Mouse (Mus musculus) lung, embryonic 14.5 days (tissue): ENCODE results near the gene Slc4a8. TPM values are rescaled to one million over a fixed set of nuclear protein-coding genes. Genes with fewer than 3 reads are reported as not detected.

Experiments used
- ATAC-seq: fragments of 200-750 bp; cut with Nextera tagmentation; 2 replicates; pipeline ENCODE4 v1.8.0; 2017; ENCODE audit warnings: mild to moderate bottlenecking, moderate TSS enrichment, moderate library complexity; ENCODE audit not compliant: insufficient read depth
- DNase-seq: peaks from one replicate; pipeline ENCODE4 v3.0.0-alpha.2; 2015
- H3K27ac ChIP-seq: fragments of 300-500 bp; sonication (generic); 2 replicates; pipeline ENCODE4 v1.5.1; 2014; ENCODE audit warnings: low read depth, mild to moderate bottlenecking, moderate library complexity
- H3K27me3 ChIP-seq: fragments of 300-500 bp; sonication (generic); 2 replicates; pipeline ENCODE4 v1.6.1; 2014; ENCODE audit warnings: low read length, control low read depth; ENCODE audit not compliant: insufficient read depth
- H3K36me3 ChIP-seq: fragments of 300-500 bp; sonication (generic); 2 replicates; pipeline ENCODE4 v1.6.1; 2014; ENCODE audit warnings: control low read depth; ENCODE audit not compliant: insufficient read depth
- H3K4me1 ChIP-seq: fragments of 300-500 bp; sonication (generic); 2 replicates; pipeline ENCODE4 v1.6.1; 2014; ENCODE audit warnings: antibody characterized with exemption, control low read depth; ENCODE audit not compliant: insufficient read depth
- H3K4me2 ChIP-seq: fragments of 300-500 bp; sonication (generic); 2 replicates; pipeline ENCODE4 v1.6.1; 2014; ENCODE audit warnings: mild to moderate bottlenecking
- H3K4me3 ChIP-seq: fragments of 300-500 bp; sonication (generic); 2 replicates; pipeline ENCODE4 v1.5.1; 2014; ENCODE audit warnings: low read depth, low read length
- H3K9ac ChIP-seq: fragments of 300-500 bp; sonication (generic); 2 replicates; pipeline ENCODE4 v1.6.1; 2014
- H3K9me3 ChIP-seq: fragments of 300-500 bp; sonication (generic); 2 replicates; pipeline ENCODE4 v1.6.1; 2016; ENCODE audit warnings: low read depth, low read length, control low read depth
- CTCF ChIP-seq: IDR thresholded peaks from 2 replicates; pipeline ENCODE4 v1.5.1; 2016; ENCODE audit warnings: antibody characterized with exemption, low read depth
- WGBS: fragments of 180-500 bp; shearing (Covaris S2); extraction: QIAGEN DNeasy Blood & Tissue Kit; methylation state at CpG from one replicate; pipeline ENCODE4 v1.1.7; 2014; 5-methylcytosine and 5-hydroxymethylcytosine counted together
- polyA plus RNA-seq: library from polyadenylated mRNA; unstranded; fragments of >200 nt; fragmentation: Nextera tagmentation; extraction: Ambion mirVana; gene quantifications from 2 replicates; pipeline ENCODE4 v1.2.1, GENCODE M21; 2014

Gene Slc4a8
- polyA plus RNA-seq, 1 experiment from 2014 or later: 2.5 TPM

DNA sequence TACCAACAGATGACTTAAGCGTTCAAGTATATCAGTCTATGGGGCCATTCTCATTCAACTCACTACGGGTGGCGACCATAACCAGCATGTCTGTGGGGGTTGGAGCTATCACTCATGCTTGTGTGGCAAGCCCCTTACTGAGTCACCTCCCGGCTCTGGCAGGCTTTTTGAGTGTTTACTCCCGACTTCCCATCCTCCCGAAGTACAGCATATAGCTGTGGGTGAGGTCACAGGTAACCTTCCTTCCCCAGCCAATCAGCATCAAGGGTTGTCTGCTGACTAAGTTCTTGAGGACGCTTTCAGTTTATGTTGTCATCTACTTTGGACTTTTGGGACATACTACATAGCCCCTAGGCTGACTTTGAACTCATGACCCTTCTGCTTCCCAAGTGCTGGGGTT, 82.8 kb downstream of the Slc4a8 start:
- 0 out of 2 replicates have a peak overlapping the region, but pooled peaks have one; percentile 78 for H3K27ac ChIP-seq
- WGBS: 71% methylated on average over 7 of the region's 7 CpGs
- no peak overlapping the region for H3K4me2 ChIP-seq
- H3K4me3 ChIP-seq: no peak overlapping the region
- H3K9ac ChIP-seq: no peak overlapping the region
- H3K27me3 ChIP-seq: no peaks in the 10 kb centered on the region
- no peak for ATAC-seq
- no peaks in the 10 kb centered on the region for H3K36me3 ChIP-seq
- H3K9me3 ChIP-seq: no peaks in the 10 kb centered on the region
- no peak for DNase-seq
- TF ChIP-seq CTCF: no peak
- peaks cover 5% of the 10 kb centered on the region; the same call in 1 of the 2 replicates for H3K4me1 ChIP-seq

DNA sequence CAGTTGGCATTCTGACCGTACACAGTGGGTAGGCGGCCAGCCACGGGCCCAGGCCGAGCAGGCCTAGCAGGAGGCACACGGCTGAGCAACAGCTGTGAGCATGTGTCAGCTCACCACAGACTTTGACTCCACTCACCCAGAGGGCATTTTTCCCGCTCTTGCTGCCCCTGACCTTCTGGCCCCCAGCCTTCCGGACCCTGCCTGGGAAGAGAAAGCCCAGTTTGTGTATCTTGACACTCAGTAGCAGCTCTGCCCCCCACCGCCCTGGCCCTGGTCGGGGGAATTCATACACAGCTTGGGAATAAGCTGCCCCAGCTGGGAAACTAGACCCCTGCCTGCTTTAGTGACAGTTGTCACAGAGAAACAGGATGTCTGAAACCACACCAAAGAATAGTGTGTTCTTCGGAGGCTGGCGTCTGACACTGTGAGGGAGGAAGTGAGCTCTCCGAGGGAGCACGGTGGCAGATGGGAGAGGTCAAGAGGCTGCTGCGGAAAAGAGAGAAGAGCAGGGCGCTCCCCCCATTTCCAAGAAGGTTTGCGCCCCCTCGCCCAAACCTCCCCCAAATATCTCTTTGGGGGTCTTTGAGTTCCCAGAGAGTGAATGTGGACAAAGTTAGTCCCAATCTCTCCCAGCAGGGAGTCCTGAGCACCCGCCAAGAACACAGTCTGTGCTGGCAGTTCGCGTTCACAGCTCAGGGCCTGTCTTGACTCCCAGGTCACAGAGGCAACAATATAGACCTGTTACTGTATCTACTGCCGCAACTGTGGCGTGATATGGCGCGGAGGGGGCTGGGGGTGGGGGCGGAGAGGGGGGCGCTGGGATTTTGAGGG, 83.7 kb downstream of the Slc4a8 start:
- peak; percentile 69 for DNase-seq
- Histone ChIP-seq H3K27me3 (no peaks in the 10 kb centered on the region), H3K27ac (peak overlapping the region; percentile 78), H3K4me1 (peaks cover 5% of the 10 kb centered on the region; the same call in 1 of the 2 replicates), H3K4me3 (no peak overlapping the region), H3K36me3 (no peaks in the 10 kb centered on the region), H3K9ac (no peak overlapping the region), H3K4me2 (peak overlapping the region; percentile 20; the same call in 1 of the 2 replicates), H3K9me3 (no peaks in the 10 kb centered on the region)
- peak; percentile 83 for ATAC-seq
- TF ChIP-seq CTCF: no peak
- 29% methylated on average over 26 of the region's 26 CpGs for WGBS

GRCm38 (mm10) chr15:100847193-100847592, 85.6 kb downstream of the Slc4a8 start:
- Histone ChIP-seq H3K4me1 (peaks cover 5% of the 10 kb centered on the region; the same call in 1 of the 2 replicates), H3K4me2 (no peak overlapping the region), H3K36me3 (no peaks in the 10 kb centered on the region), H3K9me3 (no peaks in the 10 kb centered on the region), H3K27me3 (no peaks in the 10 kb centered on the region), H3K9ac (no peak overlapping the region), H3K4me3 (no peak overlapping the region), H3K27ac (no peak overlapping the region)
- DNase-seq: no peak
- ATAC-seq: no peak
- 81% methylated on average over 6 of the region's 6 CpGs for WGBS
- TF ChIP-seq CTCF: peak; percentile 53

GRCm38 (mm10) chr15:100857586-100857985, 96.0 kb downstream of the Slc4a8 start:
- 53% methylated on average over 3 of the region's 3 CpGs for WGBS
- Histone ChIP-seq H3K36me3 (no peaks in the 10 kb centered on the region), H3K9ac (no peak overlapping the region), H3K27ac (no peak overlapping the region), H3K9me3 (no peaks in the 10 kb centered on the region), H3K27me3 (no peaks in the 10 kb centered on the region), H3K4me2 (no peak overlapping the region), H3K4me1 (no peaks in the 10 kb centered on the region), H3K4me3 (no peak overlapping the region)
- no peak for TF ChIP-seq CTCF
- no peak for DNase-seq
- no peak for ATAC-seq

DNA sequence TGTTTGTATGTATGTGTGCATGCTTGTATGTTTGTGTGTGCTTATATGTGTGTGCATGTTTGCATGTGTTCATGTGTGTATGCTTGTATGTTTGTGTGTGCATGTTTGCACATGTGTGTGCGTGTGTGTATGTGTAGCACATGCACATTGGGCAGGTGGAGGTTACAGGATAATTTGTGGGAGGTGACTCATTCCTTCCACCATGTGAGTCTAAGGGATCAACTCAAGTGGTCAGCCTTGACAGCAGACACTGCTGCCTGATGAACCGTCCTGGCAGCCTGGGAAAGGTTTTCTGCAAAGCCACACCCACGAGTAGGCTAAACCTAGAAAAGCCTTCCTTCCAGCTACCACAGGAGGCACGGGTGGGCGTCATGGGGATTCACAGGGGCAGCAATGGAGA, 99.3 kb downstream of the Slc4a8 start:
- Histone ChIP-seq H3K27ac (no peak overlapping the region), H3K4me1 (no peaks in the 10 kb centered on the region), H3K9me3 (no peaks in the 10 kb centered on the region), H3K4me3 (no peak overlapping the region), H3K27me3 (no peaks in the 10 kb centered on the region), H3K9ac (no peak overlapping the region), H3K4me2 (no peak overlapping the region), H3K36me3 (no peaks in the 10 kb centered on the region)
- DNase-seq: no peak
- ATAC-seq: no peak
- 43% methylated on average over 5 of the region's 5 CpGs for WGBS
- TF ChIP-seq CTCF: no peak

- TF ChIP-seq CTCF: no peak
- Histone ChIP-seq H3K27me3 (peaks cover 23% of the 10 kb centered on the region), H3K4me2 (no peak overlapping the region), H3K9ac (no peak overlapping the region), H3K4me1 (no peaks in the 10 kb centered on the region), H3K27ac (no peak overlapping the region), H3K9me3 (no peaks in the 10 kb centered on the region), H3K36me3 (no peaks in the 10 kb centered on the region), H3K4me3 (no peak overlapping the region)
- DNase-seq (no peak), ATAC-seq (no peak)
- WGBS: 37% methylated on average over 3 of the region's 3 CpGs
Measured at GRCm38 (mm10) chr15:100865556-100865955, 104.0 kb downstream of the Slc4a8 start.

DNA sequence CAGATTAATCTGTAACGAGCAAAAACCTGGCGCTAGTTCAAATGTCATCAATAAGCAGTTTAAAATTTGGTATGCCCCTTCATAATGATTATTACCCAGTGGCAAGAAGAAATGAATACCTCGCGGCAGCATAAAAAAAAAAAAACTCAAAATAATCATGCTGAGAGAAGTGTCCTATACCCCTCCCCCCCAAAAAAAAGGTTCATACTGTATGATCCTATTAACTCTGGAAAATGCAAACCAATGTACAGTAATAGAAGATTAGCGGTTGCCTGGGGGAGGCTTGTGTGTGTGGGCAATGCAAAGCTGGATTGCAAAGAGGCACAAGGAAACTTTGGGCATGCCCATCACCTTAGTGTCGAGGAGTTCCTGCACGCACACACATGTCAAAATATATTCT, 108.0 kb downstream of the Slc4a8 start, which contains the start of gene Scn8a:
Scn8a (plus strand) TSS at position 301 of the 400 bp plus-strand sequence.
- whole genome bisulfite sequencing: 67% methylated on average over 7 of the region's 7 CpGs
- no peak for ATAC-seq
- DNase-seq: no peak
- Histone ChIP-seq H3K4me2 (peak within 1 kb of the TSS; percentile 80), H3K9ac (peak within 1 kb of the TSS; percentile 40), H3K27me3 (peaks cover 51% of the 10 kb centered on the region), H3K4me3 (peak within 1 kb of the TSS; percentile 62), H3K9me3 (no peaks in the 10 kb centered on the region), H3K4me1 (no peaks in the 10 kb centered on the region), H3K27ac (no peak within 1 kb of the TSS), H3K36me3 (no peaks in the 10 kb centered on the region)
- no peak for TF ChIP-seq CTCF
